Mouse (Mus musculus) midbrain, embryonic 14.5 days (tissue): Measurements from ENCODE around the gene Utrn. TPM values are rescaled to one million over a fixed set of nuclear protein-coding genes. Genes with fewer than 3 reads are reported as not detected.

Source experiments
- ATAC-seq: fragments of 200-750 bp; cut with Nextera tagmentation; 2 replicates; pipeline ENCODE4 v1.8.0; 2017; ENCODE audit warnings: moderate number of reproducible peaks, moderate library complexity; ENCODE audit not compliant: low FRiP score, low TSS enrichment
- DNase-seq: peaks from one replicate; pipeline ENCODE4 v3.0.0-alpha.2; 2015
- H3K27ac ChIP-seq: fragments of 300-500 bp; sonication (generic); replicated peaks from 2 replicates; pipeline ENCODE4 v1.5.1; 2014; ENCODE audit warnings: mild to moderate bottlenecking, low read depth, low read length, moderate library complexity
- H3K27me3 ChIP-seq: fragments of 300-500 bp; sonication (generic); 2 replicates; pipeline ENCODE4 v1.6.1; 2014; ENCODE audit warnings: low read length, control low read depth, mixed read lengths; ENCODE audit not compliant: control insufficient read depth, insufficient read depth
- H3K36me3 ChIP-seq: fragments of 300-500 bp; sonication (generic); 2 replicates; pipeline ENCODE4 v1.6.1; 2014; ENCODE audit warnings: low read length, control low read depth; ENCODE audit not compliant: control insufficient read depth, insufficient read depth
- H3K4me1 ChIP-seq: fragments of 300-500 bp; sonication (generic); 2 replicates; pipeline ENCODE4 v1.6.1; 2014; ENCODE audit warnings: mild to moderate bottlenecking, antibody characterized with exemption, low read length, control low read depth; ENCODE audit not compliant: control insufficient read depth, insufficient read depth
- H3K4me2 ChIP-seq: fragments of 300-500 bp; sonication (generic); 2 replicates; pipeline ENCODE4 v1.6.1; 2014; ENCODE audit warnings: mild to moderate bottlenecking, low read length, moderate library complexity
- H3K4me3 ChIP-seq: fragments of 300-500 bp; sonication (generic); replicated peaks from 2 replicates; pipeline ENCODE4 v1.5.1; 2014; ENCODE audit warnings: low read depth, low read length
- H3K9ac ChIP-seq: fragments of 300-500 bp; sonication (generic); replicated peaks from 2 replicates; pipeline ENCODE4 v1.6.1; 2014; ENCODE audit warnings: mild to moderate bottlenecking, low read length, moderate library complexity
- H3K9me3 ChIP-seq: fragments of 300-500 bp; sonication (generic); 2 replicates; pipeline ENCODE4 v1.6.1; 2016; ENCODE audit warnings: low read length, control low read depth, mixed read lengths; ENCODE audit not compliant: control insufficient read depth
- WGBS: fragments of 180-500 bp; shearing (Covaris S2); extraction: QIAGEN DNeasy Blood & Tissue Kit; methylation state at CpG from one replicate; pipeline ENCODE4 v1.1.7; 2014; 5-methylcytosine and 5-hydroxymethylcytosine counted together
- polyA plus RNA-seq: library from polyadenylated mRNA; unstranded; fragments of >200 nt; fragmentation: Nextera tagmentation; extraction: Ambion mirVana; gene quantifications from 2 replicates; pipeline ENCODE4 v1.2.1, GENCODE M21; 2014

Utrn gene
- polyA plus RNA-seq, 1 experiment from 2014 or later, result 19.1 TPM

DNA sequence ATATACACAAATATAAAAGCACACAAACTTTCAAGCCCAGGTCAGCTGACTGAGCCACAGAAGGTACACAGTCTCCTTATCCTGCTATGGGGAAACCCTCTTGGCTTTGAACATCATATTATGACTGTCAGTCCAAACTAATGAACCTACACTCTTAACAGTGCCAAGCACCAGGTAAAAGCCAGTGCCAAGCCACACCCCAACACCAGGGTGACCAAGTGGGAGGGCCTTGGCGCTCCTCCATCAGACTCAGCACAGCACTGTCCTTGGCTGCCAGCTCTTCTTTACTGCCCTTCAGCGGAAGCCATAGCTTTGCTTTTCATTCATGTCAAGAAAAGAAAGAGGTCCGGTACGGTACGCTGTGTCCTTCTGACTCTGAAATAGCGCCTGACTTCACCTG is 51.8 kb downstream of the Utrn start:
- DNase-seq (no peak), ATAC-seq (no peak)
- no peak overlapping the region for H3K4me3 ChIP-seq
- no peak overlapping the region for H3K27ac ChIP-seq
- H3K4me2 ChIP-seq, result no peak overlapping the region
- no peak overlapping the region for H3K9ac ChIP-seq
- no peaks in the 10 kb centered on the region for H3K27me3 ChIP-seq
- H3K4me1 ChIP-seq, result no peaks in the 10 kb centered on the region
- WGBS, result 91% methylated on average over 6 of the region's 6 CpGs
- H3K36me3 ChIP-seq, result no peaks in the 10 kb centered on the region
- no peaks in the 10 kb centered on the region for H3K9me3 ChIP-seq

DNA sequence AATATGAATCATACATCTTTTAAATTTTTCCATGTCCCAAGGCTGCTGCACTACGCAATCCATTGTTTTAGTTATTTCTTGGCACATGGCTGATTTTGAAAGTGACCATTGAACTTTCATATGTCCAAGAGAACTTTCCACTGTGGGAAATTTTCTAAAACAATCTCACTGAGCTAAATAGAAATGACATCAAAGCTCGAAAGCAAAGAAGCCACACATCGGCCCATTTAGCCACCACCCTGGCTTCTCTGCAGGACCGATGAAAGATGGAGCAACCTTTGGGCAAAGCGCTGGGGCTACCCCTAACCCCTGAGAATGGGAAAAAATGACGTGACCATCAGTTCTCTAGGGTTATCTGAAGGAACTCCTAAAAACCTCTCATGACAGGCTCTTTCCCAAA is 52.6 kb downstream of the Utrn start:
- no peak for DNase-seq
- no peak overlapping the region for H3K27ac ChIP-seq
- ATAC-seq, result no peak
- H3K9ac ChIP-seq, result no peak overlapping the region
- WGBS, result 90% methylated on average over 6 of the region's 6 CpGs
- no peaks in the 10 kb centered on the region for H3K36me3 ChIP-seq
- H3K4me3 ChIP-seq, result no peak overlapping the region
- no peak overlapping the region for H3K4me2 ChIP-seq
- no peaks in the 10 kb centered on the region for H3K9me3 ChIP-seq
- H3K4me1 ChIP-seq, result no peaks in the 10 kb centered on the region
- no peaks in the 10 kb centered on the region for H3K27me3 ChIP-seq

DNA sequence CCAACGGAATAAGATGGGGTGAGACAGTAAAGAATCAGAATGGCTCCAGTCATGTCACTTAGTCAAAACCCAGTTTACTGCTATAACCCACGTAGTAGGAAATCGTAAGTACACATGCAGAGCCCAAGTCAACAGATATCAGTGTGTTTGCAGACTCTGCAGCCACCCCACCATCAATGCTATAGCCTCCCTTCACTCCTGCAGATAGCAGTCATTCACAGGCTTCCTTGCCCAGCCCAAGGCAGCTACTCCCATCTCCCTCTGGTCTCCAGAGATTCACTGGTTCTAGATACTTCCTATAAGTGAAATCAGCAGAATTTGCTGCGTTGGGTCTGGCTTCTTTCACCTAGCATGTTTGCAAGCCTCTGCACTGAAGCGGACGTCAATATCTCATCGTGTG is 54.8 kb downstream of the Utrn start:
- no peak for ATAC-seq
- Histone ChIP-seq H3K4me1 (no peaks in the 10 kb centered on the region), H3K9ac (no peak overlapping the region), H3K4me2 (no peak overlapping the region), H3K27ac (no peak overlapping the region), H3K4me3 (no peak overlapping the region), H3K27me3 (no peaks in the 10 kb centered on the region), H3K9me3 (no peaks in the 10 kb centered on the region), H3K36me3 (no peaks in the 10 kb centered on the region)
- WGBS, result 97% methylated on average over 7 of the region's 7 CpGs
- DNase-seq, result no peak

DNA sequence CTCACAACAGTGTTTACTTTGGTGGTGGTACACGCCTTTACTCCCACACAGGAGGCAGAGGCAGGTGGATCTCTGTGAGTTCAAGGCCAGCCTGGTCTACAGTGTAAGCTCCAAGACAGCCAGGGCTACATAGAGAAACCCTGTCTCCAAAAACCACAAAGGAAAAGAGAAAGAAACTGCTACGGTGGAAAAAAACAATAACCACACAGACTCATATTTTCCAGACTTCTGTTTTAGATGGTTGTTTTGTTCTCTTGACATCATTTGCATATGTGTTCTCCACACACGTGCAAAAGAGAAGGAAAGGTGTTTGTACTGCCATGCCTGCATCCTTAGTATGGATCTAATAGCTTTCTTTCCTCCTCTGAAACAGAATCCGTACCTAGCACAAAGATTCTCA is 55.3 kb downstream of the Utrn start:
- no peak overlapping the region for H3K4me3 ChIP-seq
- no peaks in the 10 kb centered on the region for H3K27me3 ChIP-seq
- H3K36me3 ChIP-seq, result no peaks in the 10 kb centered on the region
- H3K27ac ChIP-seq, result no peak overlapping the region
- no peaks in the 10 kb centered on the region for H3K4me1 ChIP-seq
- DNase-seq (no peak), ATAC-seq (no peak)
- no peak overlapping the region for H3K9ac ChIP-seq
- WGBS, result 90% methylated on average over 4 of the region's 4 CpGs
- no peaks in the 10 kb centered on the region for H3K9me3 ChIP-seq
- no peak overlapping the region for H3K4me2 ChIP-seq

DNA sequence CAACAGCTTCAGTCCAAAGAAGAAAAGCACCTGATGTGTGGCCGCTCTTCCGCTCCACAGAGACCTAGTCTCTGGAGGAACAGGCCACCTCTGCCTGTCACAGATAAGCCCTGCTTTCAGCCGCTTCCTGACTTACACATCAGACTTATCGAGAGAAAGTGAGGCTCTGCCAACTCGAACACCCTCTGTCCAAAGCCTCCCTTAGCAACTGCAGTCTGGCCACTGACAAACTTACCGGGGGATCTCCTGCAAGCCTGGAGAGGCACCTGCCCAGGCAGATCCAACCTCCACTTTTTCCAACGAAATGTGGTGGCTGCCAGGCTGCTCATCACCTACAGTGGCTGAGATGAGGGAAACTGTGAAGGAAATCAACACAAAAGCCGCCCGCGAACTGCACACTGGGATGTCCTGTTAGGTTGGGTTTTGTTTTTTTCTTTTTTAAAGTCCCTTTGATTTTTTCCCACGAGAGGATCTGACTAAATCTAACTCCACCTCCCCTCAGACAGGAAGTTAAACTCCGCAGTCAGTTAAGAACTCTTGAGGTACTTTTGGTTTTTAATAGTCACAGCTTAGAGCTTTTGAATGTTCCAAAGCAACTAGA is 55.9 kb downstream of the Utrn start:
- Histone ChIP-seq H3K4me3 (no peak overlapping the region), H3K9ac (no peak overlapping the region), H3K9me3 (no peaks in the 10 kb centered on the region), H3K4me1 (no peaks in the 10 kb centered on the region), H3K4me2 (no peak overlapping the region), H3K27me3 (no peaks in the 10 kb centered on the region), H3K36me3 (no peaks in the 10 kb centered on the region), H3K27ac (no peak overlapping the region)
- WGBS, result 74% methylated on average over 12 of the region's 12 CpGs
- DNase-seq (no peak), ATAC-seq (no peak)

DNA sequence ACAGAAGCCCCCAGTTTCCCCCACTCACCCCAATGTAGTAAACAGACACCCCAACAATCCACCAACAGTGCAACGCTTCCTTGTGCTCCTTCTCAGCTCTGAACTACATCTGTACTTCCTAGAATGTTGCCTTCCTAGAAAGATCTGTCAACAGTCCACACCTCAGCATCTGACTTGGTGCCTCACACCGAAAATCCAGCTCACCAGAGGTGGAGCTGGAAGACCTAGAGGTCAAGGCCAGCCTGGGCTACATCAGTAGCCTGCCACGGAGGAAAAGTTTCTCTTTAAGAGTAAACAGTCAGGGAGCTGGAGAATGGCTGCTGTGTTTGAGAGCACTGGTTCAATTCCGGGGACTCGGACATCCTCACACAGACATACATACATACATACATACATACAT is 56.5 kb downstream of the Utrn start:
- 89% methylated on average over 5 of the region's 5 CpGs for WGBS
- Histone ChIP-seq H3K4me3 (no peak overlapping the region), H3K27ac (no peak overlapping the region), H3K9me3 (no peaks in the 10 kb centered on the region), H3K27me3 (no peaks in the 10 kb centered on the region), H3K4me2 (no peak overlapping the region), H3K9ac (no peak overlapping the region), H3K36me3 (no peaks in the 10 kb centered on the region), H3K4me1 (no peaks in the 10 kb centered on the region)
- DNase-seq (no peak), ATAC-seq (no peak)

DNA sequence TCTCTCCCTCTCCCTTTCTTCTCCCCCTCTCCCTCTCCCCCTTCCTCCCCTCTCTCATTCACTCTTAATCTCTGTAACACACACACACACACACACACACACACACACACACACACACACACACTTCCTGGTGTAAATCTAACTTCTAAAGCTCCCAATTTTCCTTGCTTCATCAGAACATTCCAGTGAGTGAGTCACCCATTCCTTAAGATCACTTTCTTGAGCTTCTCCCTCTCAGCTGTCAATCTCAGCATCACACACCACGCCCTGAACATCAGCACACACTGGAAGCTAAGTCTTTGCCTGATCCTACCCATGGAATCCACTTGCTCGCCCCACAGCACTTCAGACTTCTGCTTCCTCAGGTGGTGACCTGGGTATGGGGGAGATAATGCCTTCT is 58.3 kb downstream of the Utrn start:
- 75% methylated on average over 2 of the region's 2 CpGs for WGBS
- H3K4me3 ChIP-seq, result no peak overlapping the region

DNA sequence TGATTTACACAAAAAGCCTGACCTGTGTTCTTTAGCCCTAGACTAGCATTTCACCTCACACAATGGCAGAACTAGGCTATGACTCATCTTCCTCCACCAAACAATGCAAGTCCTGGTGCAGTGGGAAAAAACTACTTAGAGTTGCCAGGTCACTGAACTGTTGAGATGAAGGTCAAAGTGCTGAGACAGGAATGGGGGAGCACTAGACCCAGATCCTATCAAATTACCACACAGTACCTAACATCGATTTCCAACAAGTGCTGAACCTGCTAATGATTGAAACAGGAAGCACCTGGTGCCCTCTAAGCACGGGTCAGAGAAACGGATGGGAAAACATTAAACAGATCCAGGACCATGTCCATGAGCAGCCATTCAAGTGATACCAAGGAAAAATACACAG is 59.5 kb downstream of the Utrn start:
- Histone ChIP-seq H3K9me3 (no peaks in the 10 kb centered on the region), H3K4me3 (no peak overlapping the region), H3K27me3 (no peaks in the 10 kb centered on the region), H3K27ac (no peak overlapping the region), H3K36me3 (no peaks in the 10 kb centered on the region), H3K4me2 (no peak overlapping the region), H3K9ac (no peak overlapping the region), H3K4me1 (no peaks in the 10 kb centered on the region)
- WGBS, result 85% methylated on average over 3 of the region's 3 CpGs
- no peak for ATAC-seq
- no peak for DNase-seq

More for the DNA sequence above, 58.3 kb downstream of the Utrn start:
- DNase-seq, result no peak
- Histone ChIP-seq H3K9ac (no peak overlapping the region), H3K27ac (no peak overlapping the region), H3K9me3 (no peaks in the 10 kb centered on the region), H3K4me1 (no peaks in the 10 kb centered on the region), H3K4me2 (no peak overlapping the region), H3K27me3 (no peaks in the 10 kb centered on the region), H3K36me3 (no peaks in the 10 kb centered on the region)
- ATAC-seq, result no peak

DNA sequence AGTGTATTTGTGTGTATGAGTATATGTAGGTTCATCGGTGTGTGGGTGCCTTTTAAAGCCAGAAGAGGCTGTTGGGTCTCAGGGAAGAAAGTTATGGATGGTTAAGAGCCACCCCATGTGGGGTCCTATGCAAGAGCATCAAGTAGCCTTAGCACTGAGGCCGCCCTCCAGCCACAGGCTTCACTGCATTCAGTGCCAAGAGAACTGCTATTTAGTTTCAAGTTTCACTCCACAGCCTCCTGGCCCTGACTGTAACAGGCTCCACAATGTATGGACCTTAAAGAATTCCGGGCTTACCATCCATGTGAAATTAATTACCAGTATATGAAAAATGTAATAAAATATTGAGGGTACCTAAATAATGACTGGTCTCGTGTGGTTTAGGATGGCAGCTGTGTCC is 60.7 kb downstream of the Utrn start:
- Histone ChIP-seq H3K4me3 (no peak overlapping the region), H3K4me2 (no peak overlapping the region), H3K9me3 (no peaks in the 10 kb centered on the region), H3K36me3 (no peaks in the 10 kb centered on the region), H3K27ac (no peak overlapping the region), H3K27me3 (no peaks in the 10 kb centered on the region), H3K9ac (no peak overlapping the region), H3K4me1 (no peaks in the 10 kb centered on the region)
- ATAC-seq, result no peak
- 90% methylated on average over 4 of the region's 4 CpGs for WGBS
- DNase-seq, result no peak
